Mouse (Mus musculus) neural tube, embryonic 14.5 days (tissue): ENCODE results near the gene Fndc5. TPM values are rescaled to one million over a fixed set of nuclear protein-coding genes. Genes with fewer than 3 reads are reported as not detected.

Experiments used
- ATAC-seq: fragments of 200-750 bp; cut with Nextera tagmentation; 2 replicates; pipeline ENCODE4 v1.8.0; 2017; ENCODE audit warnings: low read depth, mild to moderate bottlenecking, moderate TSS enrichment, moderate library complexity
- H3K27ac ChIP-seq: fragments of 300-500 bp; sonication (generic); 2 replicates; pipeline ENCODE4 v1.5.1; 2014; ENCODE audit warnings: low read depth, mild to moderate bottlenecking, control low read depth, low read length, moderate library complexity, mixed read lengths
- H3K27me3 ChIP-seq: fragments of 300-500 bp; sonication (generic); 2 replicates; pipeline ENCODE4 v1.6.1; 2014; ENCODE audit warnings: low read length; ENCODE audit not compliant: control insufficient read depth, insufficient read depth
- H3K36me3 ChIP-seq: fragments of 300-500 bp; sonication (generic); 2 replicates; pipeline ENCODE4 v1.6.1; 2014; ENCODE audit warnings: low read length, mixed read lengths; ENCODE audit not compliant: control insufficient read depth, insufficient read depth
- H3K4me1 ChIP-seq: fragments of 300-500 bp; sonication (generic); 2 replicates; pipeline ENCODE4 v1.6.1; 2014; ENCODE audit warnings: low read length; ENCODE audit not compliant: control insufficient read depth, insufficient read depth
- H3K4me2 ChIP-seq: fragments of 300-500 bp; sonication (generic); 2 replicates; pipeline ENCODE4 v1.6.1; 2014; ENCODE audit warnings: mild to moderate bottlenecking, low read depth, low read length, control low read depth
- H3K4me3 ChIP-seq: fragments of 300-500 bp; sonication (generic); 2 replicates; pipeline ENCODE4 v1.5.1; 2014; ENCODE audit warnings: low read depth, low read length, control low read depth, mixed read lengths
- H3K9ac ChIP-seq: fragments of 300-500 bp; sonication (generic); replicated peaks from 2 replicates; pipeline ENCODE4 v1.6.1; 2014; ENCODE audit warnings: low read depth, mild to moderate bottlenecking, control low read depth, low read length, mixed read lengths
- H3K9me3 ChIP-seq: fragments of 300-500 bp; sonication (generic); 2 replicates; pipeline ENCODE4 v1.6.1; 2016; ENCODE audit warnings: low read length; ENCODE audit not compliant: control insufficient read depth
- WGBS: fragments of 180-500 bp; shearing (Covaris S2); extraction: QIAGEN DNeasy Blood & Tissue Kit; methylation state at CpG from one replicate; pipeline ENCODE4 v1.1.7; 2014; 5-methylcytosine and 5-hydroxymethylcytosine counted together
- polyA plus RNA-seq: library from polyadenylated mRNA; unstranded; fragments of >200 nt; fragmentation: Nextera tagmentation; extraction: Ambion mirVana; gene quantifications from 2 replicates; pipeline ENCODE4 v1.2.1, GENCODE M21; 2014

The Fndc5 gene
- polyA plus RNA-seq, 1 experiment from 2014 or later: 32.4 TPM

DNA sequence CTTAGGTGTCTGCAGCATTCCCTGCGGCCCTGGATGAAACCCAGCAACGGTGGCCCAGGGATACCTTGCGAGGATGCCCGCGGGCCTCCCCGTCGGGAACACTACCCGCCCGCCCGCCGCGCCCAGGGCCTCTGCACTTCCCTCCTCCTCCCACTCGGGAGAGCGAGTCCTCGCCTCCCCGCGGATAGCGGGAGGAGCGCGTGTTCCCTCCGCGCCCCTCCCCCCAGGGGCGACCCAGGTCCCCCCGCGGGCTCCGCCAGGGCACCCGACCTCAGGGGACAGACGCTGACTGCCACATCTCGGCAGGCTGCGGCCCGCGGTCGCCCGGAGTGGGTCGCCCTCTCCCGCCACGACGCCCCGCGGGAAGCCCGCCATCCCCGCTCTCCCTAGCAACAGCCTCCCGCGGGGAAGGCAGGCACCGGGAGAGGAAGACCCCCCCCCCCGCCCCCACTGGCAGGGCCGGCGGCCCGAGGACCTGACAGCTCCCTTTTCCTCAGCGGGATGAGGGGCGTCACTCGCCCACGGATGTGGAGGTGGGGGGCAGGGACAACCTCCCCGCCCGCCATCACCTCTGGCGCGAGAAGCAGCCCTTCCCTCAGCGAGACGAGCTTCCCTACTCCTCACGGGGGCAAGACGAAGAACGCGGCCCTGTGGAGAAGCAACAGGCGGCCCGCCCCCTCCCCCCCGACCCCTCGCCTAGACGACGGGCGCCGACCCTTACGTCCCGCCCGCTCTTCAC lies 52.2 kb downstream of the Fndc5 start:
- Histone ChIP-seq H3K27ac (peak overlapping the region; percentile 90), H3K27me3 (0 out of 2 replicates have a peak, but pooled peaks cover 2% of the 10 kb centered on the region), H3K9me3 (no peaks in the 10 kb centered on the region), H3K4me1 (peaks cover 10% of the 10 kb centered on the region), H3K4me3 (peak overlapping the region; percentile 65), H3K9ac (peak overlapping the region; percentile 78), H3K36me3 (no peaks in the 10 kb centered on the region), H3K4me2 (peak overlapping the region; percentile 51)
- WGBS: under 1% methylated on average over 57 of the region's 74 CpGs
- ATAC-seq: peak; percentile 34

- Histone ChIP-seq H3K36me3 (no peaks in the 10 kb centered on the region), H3K27me3 (0 out of 2 replicates have a peak, but pooled peaks cover 2% of the 10 kb centered on the region), H3K27ac (peak within 1 kb of the TSS; percentile 90), H3K9ac (peak within 1 kb of the TSS; percentile 78), H3K4me3 (peak within 1 kb of the TSS; percentile 65), H3K9me3 (no peaks in the 10 kb centered on the region), H3K4me2 (peak within 1 kb of the TSS; percentile 81), H3K4me1 (peaks cover 10% of the 10 kb centered on the region)
- ATAC-seq: peak; percentile 84
- under 1% methylated on average over 57 of the region's 58 CpGs for WGBS
Observed at GRCm38 (mm10) chr4:129189542-129190519, 53.0 kb downstream of the Fndc5 start, which contains the start of the genes S100pbp and Yars. S100pbp (minus strand) TSS chr4:129189727. Yars (plus strand) TSS chr4:129189760.

DNA sequence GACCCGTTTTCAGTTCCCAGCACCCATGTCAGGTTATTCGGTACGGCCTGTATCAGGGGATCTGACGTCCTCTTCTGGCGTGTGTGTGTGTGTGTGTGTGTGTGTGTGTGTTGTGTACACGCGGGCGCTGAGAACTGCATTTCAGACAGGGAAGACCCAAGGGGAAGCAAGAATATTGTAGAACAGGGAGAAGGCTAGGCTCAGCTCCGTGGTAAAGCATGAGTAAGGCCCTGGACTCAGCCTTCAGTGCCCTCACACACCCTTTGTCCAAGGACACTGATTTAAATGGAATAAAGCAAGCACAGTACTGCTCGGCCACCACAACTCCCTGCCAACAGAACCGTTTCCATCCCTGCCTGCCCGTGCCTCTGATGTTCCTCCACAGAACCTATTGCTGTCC lies 53.7 kb downstream of the Fndc5 start:
- Histone ChIP-seq H3K4me1 (peaks cover 10% of the 10 kb centered on the region), H3K27me3 (0 out of 2 replicates have a peak, but pooled peaks cover 2% of the 10 kb centered on the region), H3K9ac (peak overlapping the region; percentile 68), H3K9me3 (no peaks in the 10 kb centered on the region), H3K27ac (peak overlapping the region; percentile 90; the same call in 1 of the 2 replicates), H3K4me3 (peak overlapping the region; percentile 65), H3K4me2 (peak overlapping the region; percentile 81), H3K36me3 (no peaks in the 10 kb centered on the region)
- WGBS: 4% methylated on average over 12 of the region's 12 CpGs
- no peak for ATAC-seq

- Histone ChIP-seq H3K4me2 (no peak overlapping the region), H3K4me1 (peaks cover 10% of the 10 kb centered on the region), H3K9me3 (no peaks in the 10 kb centered on the region), H3K27ac (no peak overlapping the region), H3K36me3 (peaks cover 5% of the 10 kb centered on the region; the same call in 1 of the 2 replicates), H3K4me3 (no peak overlapping the region), H3K9ac (no peak overlapping the region), H3K27me3 (0 out of 2 replicates have a peak, but pooled peaks cover 2% of the 10 kb centered on the region)
- 82% methylated on average over 5 of the region's 5 CpGs for WGBS
- no peak for ATAC-seq
Observed at GRCm38 (mm10) chr4:129191691-129192090, 54.9 kb downstream of the Fndc5 start.

Other genes starting within 250 kb of the Fndc5 start
- 19.5 and 19.9 TPM in 2 replicates for gene Azin2, start 174.6 kb upstream of the Fndc5 start, polyA plus RNA-seq
- 57.1 and 60.0 TPM in 2 replicates for gene Ak2, start 145.0 kb upstream of the Fndc5 start, polyA plus RNA-seq
- gene Rnf19b, start 78.7 kb upstream of the Fndc5 start, polyA plus RNA-seq: 36.3 and 37.3 TPM in 2 replicates
- gene Tmem54, start 31.5 kb upstream of the Fndc5 start, polyA plus RNA-seq: 0.32 TPM in 1 of 2 replicates, not detected in the other
- gene Hpca, start 15.0 kb upstream of the Fndc5 start, polyA plus RNA-seq: 41.5 and 56.4 TPM in 2 replicates
- gene S100pbp, start 52.7 kb downstream of the Fndc5 start, polyA plus RNA-seq: 18.3 and 19.8 TPM in 2 replicates
- gene Yars, start 52.8 kb downstream of the Fndc5 start, polyA plus RNA-seq: 130 and 134 TPM in 2 replicates
- 4.5 and 6.2 TPM in 2 replicates for gene C77080, start 124.4 kb downstream of the Fndc5 start, polyA plus RNA-seq
- gene Sync, start 150.6 kb downstream of the Fndc5 start, polyA plus RNA-seq: 1.6 and 3.5 TPM in 2 replicates
- 231 and 265 TPM in 2 replicates for gene Rbbp4, start 198.4 kb downstream of the Fndc5 start, polyA plus RNA-seq
- gene Zbtb8os, start 198.7 kb downstream of the Fndc5 start, polyA plus RNA-seq: 19.5 and 21.7 TPM in 2 replicates
- gene Zbtb8a, start 241.1 kb downstream of the Fndc5 start, polyA plus RNA-seq: 16.8 and 18.0 TPM in 2 replicates